Mouse (Mus musculus): Measurements from ENCODE around the gene Rhoa. TPM values are rescaled to one million over a fixed set of nuclear protein-coding genes. Genes with fewer than 3 reads are reported as not detected.
"Not testable (repeated sequence)": the region's sequence is repeated elsewhere in the genome, so short reads cannot be mapped to it uniquely, and the experiment has no call there.

Rhoa gene
- total RNA-seq, 2 experiments from 2014 or later: 163 to 172 TPM

DNA sequence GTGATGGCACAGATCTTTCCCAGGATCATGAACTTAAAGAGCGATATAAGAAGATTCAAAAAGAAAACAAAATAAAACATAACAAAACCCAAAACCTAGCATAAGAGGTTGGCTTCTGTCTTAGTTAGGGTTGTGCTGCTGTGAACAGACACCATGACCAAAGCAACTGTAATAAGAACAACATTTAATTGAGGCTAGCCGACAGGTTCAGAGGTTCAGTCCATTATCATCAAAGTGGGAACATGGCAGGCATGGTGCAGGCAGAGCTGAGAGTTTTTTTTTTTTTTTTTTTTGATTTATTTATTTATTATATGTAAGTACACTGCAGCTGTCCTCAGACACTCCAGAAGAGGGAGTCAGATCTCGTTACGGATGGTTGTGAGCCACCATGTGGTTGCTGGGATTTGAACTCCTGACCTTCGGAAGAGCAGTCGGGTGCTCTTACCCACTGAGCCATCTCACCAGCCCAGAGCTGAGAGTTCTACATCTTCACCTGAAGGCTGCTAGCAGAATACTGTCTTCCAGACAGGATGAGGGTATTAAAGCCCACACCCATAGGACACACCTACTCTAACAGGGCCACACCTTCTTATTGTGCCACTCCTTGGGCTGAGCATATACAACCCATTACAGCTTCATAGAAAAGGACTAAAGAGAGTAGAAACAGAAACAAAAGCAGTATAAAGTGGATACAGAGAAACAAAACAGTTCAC is 18.2 kb upstream of the Rhoa start:
- not testable (repeated sequence) for DNase-seq (ENCODE audit: low spot score in 2 of 2)

DNA sequence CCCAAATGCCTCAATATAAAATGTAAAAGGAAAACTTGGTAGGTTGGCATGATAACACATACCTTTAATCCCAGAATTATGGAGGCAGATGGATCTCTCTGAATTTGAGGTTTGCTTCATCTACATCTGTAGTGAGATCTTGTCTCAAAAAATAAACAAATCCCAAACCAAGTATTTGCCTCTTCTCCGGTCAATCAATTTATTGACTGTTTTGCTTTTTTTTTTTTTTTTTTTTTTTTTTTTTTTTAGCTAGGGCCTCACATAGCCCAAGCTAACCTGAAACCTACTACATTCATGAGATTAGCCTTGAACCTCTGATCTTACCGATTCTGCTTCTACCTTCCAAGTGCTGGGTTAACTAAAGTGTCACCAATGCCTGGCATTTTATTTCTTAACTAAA is 16.6 kb upstream of the Rhoa start:
- DNase-seq (ENCODE audit: low spot score in 2 of 2): no peak

DNA sequence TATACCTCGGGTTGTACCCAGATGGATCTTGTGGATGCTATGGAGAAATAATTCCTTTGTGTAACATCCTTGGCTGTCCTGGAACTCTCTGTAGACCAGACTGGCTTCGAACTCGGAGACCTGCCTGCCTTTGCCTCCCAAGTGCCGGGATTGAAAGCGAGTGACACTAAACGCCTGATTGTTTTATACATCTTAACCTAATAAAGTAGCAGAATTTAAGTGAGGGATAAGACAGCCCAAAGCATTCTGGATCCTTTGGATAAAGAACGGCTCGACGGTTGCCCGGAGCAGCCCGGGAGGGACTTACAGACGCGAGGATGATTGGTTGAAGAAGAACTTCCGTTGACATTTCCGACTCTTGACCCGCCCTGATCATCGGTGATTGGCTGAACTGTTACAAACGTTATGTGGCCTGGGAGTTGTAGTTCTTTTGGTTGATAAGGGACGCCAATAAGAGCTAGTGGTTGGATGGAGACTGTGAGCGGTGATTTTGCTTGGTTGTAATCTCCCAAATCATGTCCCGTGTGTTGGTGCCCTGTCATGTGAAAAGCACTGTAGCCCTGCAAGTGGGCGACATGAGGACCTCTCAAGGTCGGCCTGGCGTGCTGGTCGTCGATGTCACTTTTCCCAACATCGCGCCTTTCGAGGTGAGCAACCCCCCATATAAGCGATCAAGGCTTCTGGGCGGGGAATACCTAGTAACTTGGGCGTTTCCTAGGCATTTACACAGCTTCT is 15.7 kb upstream of the Rhoa start, which contains the start of gene Nicn1:
TSS of gene Nicn1 (plus strand) at position 414 of the 735 bp plus-strand sequence.
- DNase-seq (ENCODE audit: low spot score in 2 of 2): peak; percentile 91 to 98

DNA sequence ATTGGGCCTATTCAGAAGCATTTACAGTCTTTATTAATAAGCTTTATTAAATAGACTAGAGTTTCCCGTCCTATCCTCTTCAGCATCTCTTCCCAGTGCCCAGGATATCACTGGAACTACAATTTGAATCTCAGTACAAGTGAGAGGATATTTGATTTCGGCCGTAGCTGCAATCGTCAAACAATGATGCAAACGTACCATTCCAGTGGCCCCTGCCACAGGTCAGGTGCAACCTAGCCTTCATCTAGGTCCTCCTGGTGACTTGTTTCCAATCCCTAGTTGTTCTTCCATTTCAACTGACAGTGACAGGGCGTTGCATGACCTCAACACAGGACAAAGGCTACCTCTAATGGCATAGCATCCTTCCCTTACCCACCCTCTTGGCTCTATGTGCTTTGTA is 15.2 kb upstream of the Rhoa start:
- no peak for DNase-seq (ENCODE audit: low spot score in 2 of 2)

DNA sequence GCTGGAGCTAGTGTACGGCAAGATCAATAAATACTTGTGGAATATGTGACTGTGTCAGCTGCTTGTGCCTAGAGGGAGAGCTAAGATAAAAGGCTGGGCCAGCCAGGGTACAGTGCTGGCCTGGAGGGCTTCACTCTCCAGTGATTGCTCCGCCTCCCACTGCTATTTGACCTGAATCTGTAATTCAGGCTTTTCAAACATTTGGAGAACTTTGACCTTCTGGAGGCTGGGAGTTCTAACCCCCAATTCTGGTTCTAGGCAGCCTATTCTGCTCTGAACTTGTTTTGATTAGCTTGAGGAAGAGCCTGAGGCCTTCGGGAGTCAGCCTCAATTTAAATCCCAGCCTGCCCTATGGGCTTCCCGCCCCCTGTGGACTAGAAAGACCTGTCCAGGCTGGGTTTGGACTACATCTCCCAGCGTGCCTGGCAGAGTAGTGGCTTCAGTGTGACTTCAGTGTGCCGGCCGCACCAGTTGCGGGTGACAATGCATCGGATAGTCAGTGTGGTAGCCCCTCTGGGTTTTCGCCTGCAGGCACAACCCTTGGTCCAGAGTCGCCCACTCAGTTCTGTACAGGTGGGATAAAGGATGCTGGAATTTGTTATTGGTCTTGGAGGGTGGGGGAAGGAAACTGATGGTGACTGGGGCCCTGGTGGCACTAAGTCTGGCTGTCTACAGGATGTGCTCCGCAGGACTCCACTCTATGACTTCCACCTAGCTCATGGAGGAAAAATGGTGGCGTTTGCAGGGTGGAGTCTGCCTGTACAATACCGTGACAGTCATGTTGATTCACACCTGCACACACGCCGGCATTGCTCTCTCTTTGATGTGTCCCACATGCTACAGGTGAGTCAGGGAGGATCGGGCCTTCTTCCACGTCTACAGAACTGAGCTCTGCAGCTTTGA is 9.2 kb upstream of the Rhoa start, which contains the start of gene Amt:
TSS of gene Amt (plus strand) at position 401 of the 903 bp plus-strand sequence.
- no peak for DNase-seq (ENCODE audit: low spot score in 2 of 2)

DNA sequence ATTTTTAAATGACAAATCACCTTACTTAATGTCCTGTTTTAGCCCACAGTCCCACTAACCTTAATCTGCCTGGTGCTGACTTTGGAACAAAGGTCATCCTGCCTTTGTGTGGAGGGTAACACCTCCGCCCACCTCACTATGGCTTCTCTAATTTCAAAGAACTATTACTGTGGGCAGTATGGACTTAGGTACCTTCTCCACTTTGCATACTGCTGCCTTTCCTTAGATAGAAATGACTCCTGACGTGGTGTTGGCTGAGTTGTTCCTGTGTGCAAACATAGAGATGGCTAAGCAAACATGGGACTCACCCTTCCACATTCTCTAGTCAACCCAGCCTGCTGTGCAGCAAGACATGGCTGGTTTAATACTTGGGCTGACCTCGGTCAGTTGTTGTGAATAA is 4.1 kb upstream of the Rhoa start:
- no peak for DNase-seq (ENCODE audit: low spot score in 2 of 2)

DNA sequence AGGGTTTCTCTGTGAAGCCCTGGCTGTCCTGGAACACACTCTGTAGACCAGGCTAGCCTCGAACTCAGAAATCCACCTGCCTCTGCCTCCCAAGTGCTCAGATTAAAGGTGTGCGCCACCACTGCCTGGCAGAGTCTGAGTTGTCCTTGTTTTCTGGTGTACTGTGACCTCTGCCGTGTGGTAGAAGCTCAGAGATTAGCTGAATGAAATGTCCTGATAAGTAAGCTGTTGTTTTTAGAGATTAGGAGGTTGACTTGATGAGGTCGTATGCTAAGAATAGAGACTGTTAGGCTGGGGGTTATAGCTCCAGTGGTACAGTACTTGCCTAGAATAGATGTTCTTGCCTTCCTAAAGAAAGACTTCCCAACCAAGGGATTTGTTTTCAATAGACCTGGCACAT is 1.2 kb upstream of the Rhoa start:
- no peak for DNase-seq (ENCODE audit: low spot score in 2 of 2)

DNA sequence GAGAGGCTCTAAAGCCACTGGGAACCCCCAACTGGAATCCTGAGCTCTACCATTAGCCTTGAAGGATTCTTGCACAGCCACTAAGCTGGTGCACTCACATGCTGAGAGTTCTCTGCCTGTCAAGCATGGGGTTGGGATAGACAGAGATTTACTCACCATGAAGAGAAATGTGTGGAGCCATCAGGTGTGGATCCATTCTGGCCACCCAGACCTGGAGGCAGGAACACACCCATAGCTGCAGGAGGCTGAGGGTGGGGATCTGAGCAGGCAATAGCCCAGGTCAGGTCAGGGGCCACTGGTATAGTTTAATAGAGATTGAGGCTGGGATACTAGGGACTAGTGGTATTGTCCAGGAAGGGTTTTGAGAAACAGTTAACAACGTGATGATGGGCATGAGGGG is 759 bp upstream of the Rhoa start:
- DNase-seq (ENCODE audit: low spot score in 2 of 2): no peak

DNA sequence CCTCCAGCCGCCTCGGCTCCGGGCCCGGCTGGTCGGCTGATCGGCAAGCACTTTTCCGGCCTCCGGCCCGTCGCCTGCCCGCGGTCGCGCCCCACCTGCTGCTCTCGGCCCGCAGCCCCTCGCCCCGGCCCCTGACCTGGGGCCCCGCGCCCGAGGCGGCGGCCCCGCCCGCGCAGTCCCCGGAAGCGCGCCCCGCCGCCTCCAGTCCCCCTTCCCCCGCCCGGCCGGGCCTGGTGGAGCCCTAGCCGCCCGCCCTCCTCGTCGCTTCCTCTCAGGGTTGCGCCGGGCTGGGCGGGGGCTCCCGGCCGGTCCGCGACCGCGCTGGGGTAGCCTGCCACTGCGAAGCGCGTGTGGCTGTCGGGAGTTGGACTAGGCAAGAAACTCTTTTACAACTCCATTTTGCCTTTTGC is 647 bp downstream of the Rhoa start:
- DNase-seq (ENCODE audit: low spot score in 2 of 2): peak in 1 of 2 experiments; percentile 58

DNA sequence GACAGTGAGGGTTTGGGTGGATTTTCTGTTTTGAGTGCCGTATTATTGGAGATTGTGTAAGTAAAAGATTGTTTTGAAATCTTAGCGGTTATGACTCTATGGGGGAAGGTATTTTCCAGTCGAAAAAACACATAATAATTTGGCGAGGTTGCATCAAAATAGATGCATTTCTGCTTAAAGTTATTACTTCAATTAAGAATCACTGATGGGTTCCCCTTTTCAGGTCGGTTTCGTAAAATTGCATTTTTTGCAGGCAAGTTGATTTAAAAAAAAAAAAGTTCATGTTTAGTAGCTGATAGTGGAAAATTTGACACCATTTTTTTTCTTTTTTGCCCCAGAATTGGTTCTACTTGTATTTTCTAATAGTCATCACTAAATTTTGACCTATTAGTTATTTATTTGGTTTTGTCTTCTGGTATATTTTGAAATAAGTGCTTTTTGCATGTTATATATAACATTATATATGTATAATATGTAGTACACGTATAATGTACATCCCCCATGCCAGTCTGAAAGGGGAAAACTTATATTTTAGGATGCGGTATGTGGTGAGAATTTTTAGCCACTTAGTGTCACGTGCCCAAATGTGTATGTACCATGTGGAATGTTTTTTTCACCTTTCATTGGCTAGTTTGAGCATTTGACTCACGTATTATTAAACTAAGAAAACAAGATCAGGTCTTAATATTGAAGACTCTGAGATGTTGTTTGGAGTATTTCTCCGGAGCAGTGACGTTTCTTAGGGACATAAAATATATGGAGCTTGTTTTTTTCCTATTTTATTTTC is 1.3 kb downstream of the Rhoa start:
- no peak for DNase-seq (ENCODE audit: low spot score in 2 of 2)

DNA sequence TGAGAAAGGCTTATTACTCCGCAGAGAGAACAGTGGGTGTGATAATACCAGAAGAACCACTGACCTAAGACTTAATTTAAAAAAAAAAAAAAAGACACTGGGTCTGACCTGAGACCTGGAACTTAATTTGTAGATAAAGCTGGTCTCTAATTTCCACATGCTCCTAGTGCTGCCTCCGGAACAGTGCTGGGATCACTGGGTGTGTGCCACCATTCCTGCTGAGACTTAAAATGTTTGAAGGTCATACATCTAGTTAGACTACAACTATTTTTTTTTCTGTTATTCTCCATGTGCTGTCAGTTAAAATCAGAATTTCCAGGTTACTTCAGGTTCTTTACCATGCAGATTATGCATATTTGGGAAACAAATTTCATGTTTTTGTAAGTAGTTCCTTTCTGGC is 2.2 kb downstream of the Rhoa start:
- DNase-seq (ENCODE audit: low spot score in 2 of 2): no peak

DNA sequence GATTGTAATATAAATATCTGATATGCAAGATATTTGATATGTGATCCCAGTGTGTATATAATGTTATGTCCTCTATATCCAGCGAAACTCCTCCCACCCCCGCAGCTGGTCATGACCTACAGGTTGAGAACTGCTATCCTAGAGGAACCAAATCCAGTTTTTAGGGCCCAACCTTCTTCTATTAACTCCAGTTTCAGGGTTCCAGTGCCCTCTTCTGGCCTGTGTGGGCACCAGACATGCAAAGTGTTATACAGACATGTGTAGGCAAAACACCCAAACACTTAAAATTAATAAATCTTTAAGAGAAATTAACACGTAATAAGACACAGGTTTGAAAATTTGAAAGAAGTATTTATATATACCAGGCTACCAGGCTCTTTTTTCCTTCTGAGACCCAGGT is 11.6 kb downstream of the Rhoa start:
- no peak for DNase-seq (ENCODE audit: low spot score in 2 of 2)

DNA sequence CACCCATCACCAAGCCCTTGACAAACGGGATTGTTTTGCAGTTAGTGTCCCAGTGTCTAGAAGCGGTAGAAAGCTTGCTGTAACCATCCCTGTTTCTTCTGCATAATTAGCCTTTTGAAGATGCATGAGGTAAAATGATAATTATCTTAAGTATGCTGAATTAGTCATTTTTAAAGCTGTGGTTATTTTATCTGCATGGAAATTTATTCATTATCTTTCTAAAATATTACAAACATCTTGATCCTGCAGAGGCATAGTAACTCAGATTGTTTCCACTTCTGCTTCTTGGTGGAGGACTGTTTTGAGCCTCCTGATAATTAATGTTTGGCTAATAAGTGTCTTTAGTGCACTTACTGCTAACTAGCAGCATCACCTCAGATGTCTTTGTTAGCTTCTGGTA is 12.5 kb downstream of the Rhoa start:
- DNase-seq (ENCODE audit: low spot score in 2 of 2): no peak

DNA sequence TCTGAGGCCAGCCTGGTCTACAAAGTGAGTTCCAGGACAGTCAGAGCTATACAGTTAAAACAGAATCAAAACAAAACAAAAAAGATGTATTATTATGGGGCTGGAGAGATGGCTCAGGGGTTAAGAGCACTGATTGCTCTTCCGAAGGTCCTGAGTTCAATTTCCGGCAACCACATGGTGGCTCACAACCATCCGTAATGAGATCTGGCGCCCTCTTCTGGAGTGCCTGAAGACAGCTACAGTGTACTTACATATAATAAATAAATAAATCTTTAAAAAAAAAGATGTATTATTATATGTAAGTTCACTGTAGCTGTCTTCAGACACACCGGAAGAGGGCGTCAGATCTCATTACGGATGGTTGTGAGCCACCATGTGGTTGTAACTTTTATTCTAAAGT is 16.1 kb downstream of the Rhoa start:
- not testable (repeated sequence) for DNase-seq (ENCODE audit: low spot score in 2 of 2)

DNA sequence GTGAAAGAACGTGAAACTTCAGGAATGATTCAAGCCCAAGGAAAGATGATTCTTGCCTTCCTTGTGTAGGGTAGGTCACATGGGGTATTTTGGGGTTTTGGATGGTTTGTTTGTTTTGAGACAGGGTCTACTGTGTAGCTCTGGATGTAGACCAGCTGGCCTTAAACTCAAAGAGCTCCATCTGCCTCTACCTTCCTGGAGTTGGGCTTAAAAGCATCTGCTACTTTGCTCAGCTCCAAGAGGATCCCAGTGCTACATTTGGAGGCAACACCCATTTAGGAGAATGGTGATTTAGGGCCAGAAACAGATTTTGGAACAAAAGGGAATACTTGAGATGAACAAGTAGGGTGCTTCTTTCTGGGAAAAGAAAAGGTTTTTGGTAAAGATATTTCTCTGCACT is 18.9 kb downstream of the Rhoa start:
- DNase-seq (ENCODE audit: low spot score in 2 of 2): peak in 1 of 2 experiments; percentile 33

DNA sequence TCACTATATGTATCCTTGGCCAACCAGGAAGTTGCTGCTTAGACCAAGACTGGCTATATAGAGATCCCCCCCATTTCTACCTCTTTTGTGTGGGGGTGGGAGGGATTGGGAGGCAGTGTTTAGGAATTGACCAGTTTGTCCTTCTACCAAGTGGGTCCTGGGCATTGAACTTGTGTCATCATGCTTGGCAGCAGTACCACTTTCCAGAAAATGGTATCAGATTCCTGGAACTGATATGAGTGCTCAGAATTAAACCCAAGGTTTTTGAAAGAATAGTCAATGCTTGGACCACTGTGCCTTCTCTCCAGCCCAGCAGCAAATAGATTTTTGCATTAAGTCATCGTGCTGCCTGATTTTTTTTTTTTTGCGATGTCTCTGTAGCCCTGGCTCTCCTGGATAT is 19.9 kb downstream of the Rhoa start:
- no peak for DNase-seq (ENCODE audit: low spot score in 2 of 2)

DNA sequence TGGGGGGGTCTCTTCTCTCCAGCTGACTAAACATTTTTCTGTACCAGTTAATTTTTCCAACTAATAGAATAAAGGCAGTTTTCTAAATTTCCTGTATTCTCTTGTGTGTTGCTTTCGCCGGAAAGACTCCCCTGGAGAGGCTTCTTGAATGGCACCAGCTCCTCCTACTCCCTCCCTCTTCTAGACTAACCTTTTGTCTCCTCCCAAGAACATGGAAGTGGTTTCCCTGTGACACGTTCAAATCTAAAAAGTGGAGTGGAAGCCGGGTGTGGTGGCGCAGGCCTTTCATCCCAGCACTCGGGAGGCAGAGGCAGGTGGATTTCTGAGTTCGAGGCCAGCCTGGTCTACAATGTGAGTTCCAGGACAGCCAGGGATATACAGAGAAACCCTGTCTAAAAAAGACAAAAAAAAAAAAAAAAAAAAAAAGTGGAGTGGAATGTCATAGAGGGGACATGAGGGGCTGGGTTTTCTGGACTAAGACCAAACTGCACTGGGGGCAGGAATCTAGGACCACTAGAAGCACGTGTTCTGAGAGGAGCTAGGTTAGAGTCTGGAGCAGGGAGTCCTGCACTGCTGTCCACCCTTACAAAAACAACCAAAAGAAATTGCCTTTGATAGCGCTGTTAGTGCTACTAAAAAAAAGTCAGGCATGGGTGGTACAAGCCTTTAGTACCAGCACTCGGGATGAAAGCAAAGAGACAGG is 32.1 kb downstream of the Rhoa start:
- DNase-seq (ENCODE audit: low spot score in 2 of 2): no peak

DNA sequence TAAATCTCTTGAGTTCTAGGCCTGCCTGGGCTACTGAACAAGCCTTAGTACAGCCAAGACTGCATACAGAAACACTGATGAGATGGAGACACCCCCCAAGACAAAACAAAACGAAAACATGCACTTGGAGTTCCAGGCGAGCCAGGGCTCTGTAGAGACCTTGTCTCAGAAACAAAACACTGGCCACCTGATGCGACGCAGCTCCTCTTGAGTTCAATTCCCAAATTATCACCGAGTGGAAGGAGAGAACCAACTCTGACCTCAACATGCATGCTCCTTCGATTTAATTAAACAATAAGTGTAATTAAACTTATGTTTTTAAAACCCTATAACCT is 32.6 kb downstream of the Rhoa start:
- DNase-seq (ENCODE audit: low spot score in 2 of 2): no peak

DNA sequence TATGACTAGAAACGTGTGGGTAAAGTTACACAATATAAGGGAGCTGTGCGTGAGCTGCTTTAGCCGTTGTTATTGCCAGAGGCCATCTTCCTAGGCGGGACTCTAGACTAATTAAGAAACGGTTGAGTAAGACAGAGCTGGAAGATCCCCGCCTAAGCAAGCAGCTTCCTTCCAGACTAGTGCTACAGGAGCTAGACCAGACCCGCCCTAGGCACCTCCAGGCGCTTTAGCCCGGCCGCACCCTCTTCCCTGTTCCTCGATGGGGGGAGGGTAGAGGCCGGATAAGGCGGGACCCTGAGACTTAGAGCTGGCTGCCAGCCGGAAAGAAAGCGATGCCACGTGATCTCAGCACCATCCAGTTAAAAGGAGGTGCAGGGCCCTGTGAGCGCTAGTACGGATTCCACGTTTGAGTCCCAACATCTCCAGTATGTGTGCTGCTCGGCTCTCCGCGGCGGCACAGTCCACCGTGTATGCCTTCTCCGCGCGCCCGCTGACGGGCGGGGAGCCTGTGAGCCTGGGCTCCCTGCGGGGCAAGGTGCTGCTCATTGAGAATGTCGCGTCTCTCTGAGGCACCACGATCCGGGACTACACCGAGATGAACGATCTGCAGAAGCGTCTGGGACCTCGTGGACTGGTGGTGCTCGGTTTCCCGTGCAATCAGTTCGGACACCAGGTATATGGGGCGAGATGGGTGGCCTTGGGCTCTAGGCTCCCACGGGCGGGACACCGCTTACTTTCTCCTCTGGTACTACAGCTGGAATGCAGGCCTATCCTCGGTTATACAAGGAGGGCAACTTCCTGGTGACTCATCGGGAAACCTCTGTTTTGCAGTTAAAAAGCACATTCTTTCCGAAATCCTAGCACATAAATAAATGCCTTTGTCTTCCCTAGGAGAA is 33.2 kb downstream of the Rhoa start, which contains the start of gene Gpx1:
TSS of gene Gpx1 (plus strand) at position 18 of the 896 bp plus-strand sequence.
- peak; percentile 70 to 86 for DNase-seq (ENCODE audit: low spot score in 2 of 2)
